21 mouse cellular contexts compared by ENCODE assay signal in the genomic region with DNA sequence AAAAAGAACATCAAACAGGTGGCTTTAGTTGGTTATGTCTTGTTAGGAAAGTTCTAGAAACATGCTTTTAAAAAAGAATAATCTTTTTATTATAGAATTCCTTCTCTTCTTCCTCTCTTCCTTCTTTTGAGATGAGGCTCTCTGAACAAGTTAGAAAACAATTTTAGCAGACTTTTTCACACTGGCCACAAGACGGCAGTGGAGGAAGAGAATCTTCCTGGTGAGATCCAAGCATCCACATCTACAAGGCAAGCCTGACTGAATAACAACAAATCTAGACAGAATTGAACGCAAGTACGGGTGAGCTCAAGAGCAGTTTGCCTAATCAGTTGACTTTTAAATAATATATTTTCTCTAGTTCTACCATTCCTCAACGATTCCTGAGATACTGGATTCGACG.
DNase-seq lines count a peak whose midpoint lies in the region; ATAC-seq and TF ChIP-seq lines count a peak whose summit lies in the region.
"Had no signal": no experiment of that assay in that cellular context is flagged by ENCODE, and none has a peak within 500 bp of the region (broad histone marks: within the 10 kb centered on the region; RNA-seq: fewer than 3 reads in every experiment).

No protein-coding gene starts in this region.

- H3K27ac ChIP-seq in hindbrain, postnatal 0 days = no peak overlapping the region
- H3K27ac ChIP-seq in hindbrain, embryonic 11.5 days (ENCODE audit: low read depth, low read length) = no peak overlapping the region
- no peak overlapping the region for H3K27ac ChIP-seq in limb, embryonic 13.5 days
- H3K27ac ChIP-seq in limb, embryonic 10.5 days = no peak overlapping the region
- H3K27ac ChIP-seq: embryonic facial prominence, embryonic 13.5 days; forebrain, embryonic 12.5 days; heart, embryonic 13.5 days; hindbrain, embryonic 12.5 days had no signal

- no peak for ATAC-seq in hindbrain, postnatal 0 days
- ATAC-seq in hindbrain, embryonic 11.5 days (ENCODE audit: low FRiP score) = no peak
- no peak for ATAC-seq in limb, embryonic 13.5 days (ENCODE audit: low FRiP score, low read depth)
- ATAC-seq: forebrain, embryonic 16.5 days; hindbrain, embryonic 16.5 days had no signal

- no peak overlapping the region for H3K4me2 ChIP-seq in hindbrain, postnatal 0 days (ENCODE audit: low read depth, low read length)
- no peak overlapping the region for H3K4me2 ChIP-seq in hindbrain, embryonic 11.5 days (replicated peaks; ENCODE audit: low read depth, low read length)
- H3K4me2 ChIP-seq in limb, embryonic 13.5 days (replicated peaks) = 0 out of 2 replicates have a peak overlapping the region, but pooled peaks have one; percentile 23
- H3K4me2 ChIP-seq: embryonic facial prominence, embryonic 13.5 days; forebrain, embryonic 12.5 days; heart, embryonic 13.5 days; hindbrain, embryonic 12.5 days had no signal

- no peaks in the 10 kb centered on the region for H3K27me3 ChIP-seq in hindbrain, postnatal 0 days (ENCODE audit: insufficient read depth, low read length)
- H3K27me3 ChIP-seq in hindbrain, embryonic 11.5 days (ENCODE audit: control insufficient read depth, insufficient read depth, low read length) = no peaks in the 10 kb centered on the region
- no peaks in the 10 kb centered on the region for H3K27me3 ChIP-seq in limb, embryonic 13.5 days
- H3K27me3 ChIP-seq in limb, embryonic 10.5 days (ENCODE audit: low read depth, poor library complexity, severe bottlenecking) = no peaks in the 10 kb centered on the region
- H3K27me3 ChIP-seq: embryonic facial prominence, embryonic 13.5 days; forebrain, embryonic 12.5 days; heart, embryonic 13.5 days; hindbrain, embryonic 12.5 days had no signal

- H3K4me3 ChIP-seq in hindbrain, postnatal 0 days (ENCODE audit: low read length) = no peak overlapping the region
- no peak overlapping the region for H3K4me3 ChIP-seq in hindbrain, embryonic 11.5 days (ENCODE audit: low read depth, low read length)
- no peak overlapping the region for H3K4me3 ChIP-seq in limb, embryonic 13.5 days
- H3K4me3 ChIP-seq in limb, embryonic 10.5 days = no peak overlapping the region
- H3K4me3 ChIP-seq: embryonic facial prominence, embryonic 13.5 days; erythroblast, embryonic 14.5 days; forebrain, embryonic 12.5 days; heart, embryonic 13.5 days; hindbrain, embryonic 12.5 days had no signal

- no peaks in the 10 kb centered on the region for H3K9me3 ChIP-seq in hindbrain, postnatal 0 days (ENCODE audit: low read length)
- no peaks in the 10 kb centered on the region for H3K9me3 ChIP-seq in hindbrain, embryonic 11.5 days (ENCODE audit: control insufficient read depth, low read length)
- no peaks in the 10 kb centered on the region for H3K9me3 ChIP-seq in limb, embryonic 13.5 days
- no peaks in the 10 kb centered on the region for H3K9me3 ChIP-seq in limb, embryonic 10.5 days (replicated peaks)
- H3K9me3 ChIP-seq: embryonic facial prominence, embryonic 13.5 days; forebrain, embryonic 12.5 days; heart, embryonic 13.5 days; hindbrain, embryonic 12.5 days had no signal

- H3K9ac ChIP-seq in hindbrain, postnatal 0 days (replicated peaks; ENCODE audit: low read length) = no peak overlapping the region
- no peak overlapping the region for H3K9ac ChIP-seq in hindbrain, embryonic 11.5 days (ENCODE audit: low read depth, low read length)
- H3K9ac ChIP-seq in limb, embryonic 13.5 days = no peak overlapping the region
- H3K9ac ChIP-seq: embryonic facial prominence, embryonic 13.5 days; forebrain, embryonic 12.5 days; heart, embryonic 13.5 days; hindbrain, embryonic 12.5 days had no signal

- no peak for DNase-seq in hindbrain, postnatal 0 days (ENCODE audit: low spot score)
- DNase-seq in hindbrain, embryonic 11.5 days (ENCODE audit: low spot score) = no peak
- no peak for DNase-seq in limb, embryonic 10.5 days (ENCODE audit: low spot score)
- DNase-seq in brain, adult 2 months (ENCODE audit: low read depth, low spot score) = peak; percentile 44
- DNase-seq in fibroblast of lung, adult 2 months (ENCODE audit: low read depth) = peak; percentile 5
- DNase-seq in layer of hippocampus, adult 8-10 months (ENCODE audit: low spot score in 2 of 2) = no peak
- DNase-seq in urinary bladder, postnatal 25 days (ENCODE audit: low spot score) = no peak
- DNase-seq: adrenal gland, postnatal 10 days; cerebellum, adult 18-20 months; cerebellum, adult 9-11 months; gastrocnemius, postnatal 36 days; heart, adult 11 months; heart, postnatal 36 days had no signal

- WGBS in hindbrain, postnatal 0 days = 85% methylated on average over 6 of the region's 6 CpGs
- 92% methylated on average over 6 of the region's 6 CpGs for WGBS in hindbrain, embryonic 11.5 days
- WGBS in limb, embryonic 13.5 days = 89% methylated on average over 6 of the region's 6 CpGs
- WGBS in limb, embryonic 10.5 days = 95% methylated on average over 6 of the region's 6 CpGs

- no peaks in the 10 kb centered on the region for H3K4me1 ChIP-seq in hindbrain, postnatal 0 days (ENCODE audit: insufficient read depth, low read length)
- no peaks in the 10 kb centered on the region for H3K4me1 ChIP-seq in hindbrain, embryonic 11.5 days (replicated peaks; ENCODE audit: control insufficient read depth, insufficient read depth, low read length)
- no peaks in the 10 kb centered on the region for H3K4me1 ChIP-seq in limb, embryonic 13.5 days
- no peaks in the 10 kb centered on the region for H3K4me1 ChIP-seq in limb, embryonic 10.5 days
- H3K4me1 ChIP-seq: embryonic facial prominence, embryonic 13.5 days; forebrain, embryonic 12.5 days; heart, embryonic 13.5 days; hindbrain, embryonic 12.5 days had no signal

- H3K36me3 ChIP-seq in hindbrain, postnatal 0 days (ENCODE audit: insufficient read depth, low read length) = peaks cover 25% of the 10 kb centered on the region
- peaks cover 7% of the 10 kb centered on the region; the same call in 1 of the 2 replicates for H3K36me3 ChIP-seq in hindbrain, embryonic 11.5 days (ENCODE audit: control insufficient read depth, insufficient read depth, low read length)
- peaks cover 7% of the 10 kb centered on the region; the same call in 1 of the 2 replicates for H3K36me3 ChIP-seq in limb, embryonic 13.5 days
- no peaks in the 10 kb centered on the region for H3K36me3 ChIP-seq in limb, embryonic 10.5 days
- H3K36me3 ChIP-seq: embryonic facial prominence, embryonic 13.5 days had no signal

- TF ChIP-seq CTCF in hindbrain, postnatal 0 days (IDR thresholded peaks at IDR 0.05; ENCODE audit: low read depth) = peak; percentile 17; the same call in 1 of the 2 replicates

Comparison
In these comparisons a context has a peak if more than half of its experiments do, and no peak if none do; other contexts are left out.
1. DNase-seq: peak in brain, adult 2 months (single experiment) and fibroblast of lung, adult 2 months (single experiment); none in hindbrain, postnatal 0 days (single experiment), hindbrain, embryonic 11.5 days (single experiment), limb, embryonic 10.5 days (single experiment), layer of hippocampus, adult 8-10 months (0 of 2) and urinary bladder, postnatal 25 days (single experiment).